In genomic region chr11:65930796-65931195, GRCm38 (mm10) we compare ENCODE assay signal across 19 mouse cellular contexts.
DNase-seq lines count a peak whose midpoint lies in the region; ATAC-seq lines count a peak whose summit lies in the region.
"Had no signal": no experiment of that assay in that cellular context is flagged by ENCODE, and none has a peak within 500 bp of the region (broad histone marks: within the 10 kb centered on the region; RNA-seq: fewer than 3 reads in every experiment).

No protein-coding gene starts in this region.

- H3K4me3 ChIP-seq in forebrain, embryonic 13.5 days: no peak overlapping the region
- no peak overlapping the region for H3K4me3 ChIP-seq in forebrain, embryonic 11.5 days (ENCODE audit: low read depth, low read length)
- H3K4me3 ChIP-seq: embryonic facial prominence, embryonic 12.5 days; neural tube, embryonic 13.5 days had no signal

- DNase-seq in forebrain, embryonic 11.5 days (ENCODE audit: low spot score): no peak
- DNase-seq in retina, postnatal 1 day: peak; percentile 36
- no peak for DNase-seq in retina, embryonic 14.5 days (ENCODE audit: low spot score)
- peak; percentile 36 for DNase-seq in layer of hippocampus, adult 9-10 months (ENCODE audit: low spot score)
- peak; percentile 28 for DNase-seq in right cerebral cortex, postnatal 25 days
- no peak for DNase-seq in cerebellum, postnatal 10 days
- DNase-seq in cerebellum, postnatal 36 days: no peak
- DNase-seq: adrenal gland, adult 2 months; cerebellum, adult 11 months; gastrocnemius, postnatal 36 days; kidney, adult 8-10 months; kidney, postnatal 25 days; thymus, postnatal 14 days had no signal

- WGBS in forebrain, embryonic 13.5 days: 74% methylated on average over 2 of the region's 2 CpGs
- WGBS in forebrain, embryonic 11.5 days: 88% methylated on average over 2 of the region's 2 CpGs

- ATAC-seq in forebrain, embryonic 13.5 days: peak; percentile 48; the same call in 1 of the 2 replicates
- ATAC-seq in forebrain, embryonic 11.5 days (replicated peaks; ENCODE audit: low FRiP score): no peak

- no peaks in the 10 kb centered on the region for H3K4me1 ChIP-seq in forebrain, embryonic 13.5 days
- H3K4me1 ChIP-seq in forebrain, embryonic 11.5 days (replicated peaks; ENCODE audit: control insufficient read depth, insufficient read depth, low read length): no peaks in the 10 kb centered on the region
- H3K4me1 ChIP-seq: embryonic facial prominence, embryonic 12.5 days had no signal

- no peak overlapping the region for H3K27ac ChIP-seq in forebrain, embryonic 13.5 days
- no peak overlapping the region for H3K27ac ChIP-seq in forebrain, embryonic 11.5 days (ENCODE audit: low read depth, low read length)
- H3K27ac ChIP-seq: embryonic facial prominence, embryonic 12.5 days; macrophage; neural tube, embryonic 13.5 days had no signal

- no peaks in the 10 kb centered on the region for H3K36me3 ChIP-seq in forebrain, embryonic 13.5 days (ENCODE audit: poor library complexity, severe bottlenecking)
- H3K36me3 ChIP-seq in forebrain, embryonic 11.5 days (ENCODE audit: control insufficient read depth, insufficient read depth, low read length): no peaks in the 10 kb centered on the region
- H3K36me3 ChIP-seq: embryonic facial prominence, embryonic 12.5 days; neural tube, embryonic 13.5 days had no signal

- no peaks in the 10 kb centered on the region for H3K9me3 ChIP-seq in forebrain, embryonic 13.5 days (replicated peaks)
- H3K9me3 ChIP-seq in forebrain, embryonic 11.5 days (ENCODE audit: control insufficient read depth, low read length): no peaks in the 10 kb centered on the region
- H3K9me3 ChIP-seq: embryonic facial prominence, embryonic 12.5 days; neural tube, embryonic 13.5 days had no signal

- no peak overlapping the region for H3K4me2 ChIP-seq in forebrain, embryonic 13.5 days
- no peak overlapping the region for H3K4me2 ChIP-seq in forebrain, embryonic 11.5 days (ENCODE audit: low read depth, low read length, severe bottlenecking)
- H3K4me2 ChIP-seq: embryonic facial prominence, embryonic 12.5 days; lung, embryonic 14.5 days; midbrain, embryonic 11.5 days; neural tube, embryonic 13.5 days had no signal

- H3K27me3 ChIP-seq in forebrain, embryonic 13.5 days: no peaks in the 10 kb centered on the region
- H3K27me3 ChIP-seq in forebrain, embryonic 11.5 days (ENCODE audit: control insufficient read depth, insufficient read depth, low read length): no peaks in the 10 kb centered on the region
- H3K27me3 ChIP-seq: embryonic facial prominence, embryonic 12.5 days; neural tube, embryonic 13.5 days had no signal

- H3K9ac ChIP-seq in forebrain, embryonic 13.5 days: no peak overlapping the region
- no peak overlapping the region for H3K9ac ChIP-seq in forebrain, embryonic 11.5 days (ENCODE audit: low read length)
- H3K9ac ChIP-seq: embryonic facial prominence, embryonic 12.5 days; lung, embryonic 14.5 days; neural tube, embryonic 13.5 days had no signal

Comparison
In these comparisons a context has a peak if more than half of its experiments do, and no peak if none do; other contexts are left out.
1. DNase-seq: peak in retina, postnatal 1 day (single experiment), layer of hippocampus, adult 9-10 months (single experiment) and right cerebral cortex, postnatal 25 days (single experiment); none in forebrain, embryonic 11.5 days (single experiment), retina, embryonic 14.5 days (single experiment), cerebellum, postnatal 10 days (0 of 2) and cerebellum, postnatal 36 days (0 of 2).